Mouse (Mus musculus) kidney, embryonic 16.5 days (tissue): ENCODE data around the gene Als2. TPM values are rescaled to one million over a fixed set of nuclear protein-coding genes. Genes with fewer than 3 reads are reported as not detected.

Source experiments
- ATAC-seq: fragments of 200-750 bp; cut with Nextera tagmentation; 2 replicates; pipeline ENCODE4 v1.8.0; 2017; ENCODE audit warnings: moderate TSS enrichment; ENCODE audit not compliant: low FRiP score, low TSS enrichment
- H3K27ac ChIP-seq: fragments of 300-500 bp; sonication (generic); 2 replicates; pipeline ENCODE4 v1.5.1; 2014; ENCODE audit warnings: low read length
- H3K27me3 ChIP-seq: fragments of 300-500 bp; sonication (generic); 2 replicates; pipeline ENCODE4 v1.6.1; 2014; ENCODE audit warnings: low read length, control low read depth, mixed read lengths; ENCODE audit not compliant: insufficient read depth
- H3K36me3 ChIP-seq: fragments of 300-500 bp; sonication (generic); 2 replicates; pipeline ENCODE4 v1.6.1; 2014; ENCODE audit warnings: low read length, control low read depth, mixed read lengths; ENCODE audit not compliant: insufficient read depth
- H3K4me1 ChIP-seq: fragments of 300-500 bp; sonication (generic); 2 replicates; pipeline ENCODE4 v1.6.1; 2014; ENCODE audit warnings: low read length, control low read depth, mixed read lengths; ENCODE audit not compliant: insufficient read depth
- H3K4me2 ChIP-seq: fragments of 300-500 bp; sonication (generic); replicated peaks from 2 replicates; pipeline ENCODE4 v1.6.1; 2014; ENCODE audit warnings: low read depth, low read length
- H3K4me3 ChIP-seq: fragments of 300-500 bp; sonication (generic); 2 replicates; pipeline ENCODE4 v1.5.1; 2014; ENCODE audit warnings: mild to moderate bottlenecking, low read length
- H3K9ac ChIP-seq: fragments of 300-500 bp; sonication (generic); replicated peaks from 2 replicates; pipeline ENCODE4 v1.6.1; 2014; ENCODE audit warnings: low read length
- H3K9me3 ChIP-seq: fragments of 300-500 bp; sonication (generic); 2 replicates; pipeline ENCODE4 v1.6.1; 2016; ENCODE audit warnings: low read length, control low read depth
- WGBS: fragments of 180-500 bp; shearing (Covaris S2); extraction: QIAGEN DNeasy Blood & Tissue Kit; methylation state at CpG from one replicate; pipeline ENCODE4 v1.1.7; 2014; 5-methylcytosine and 5-hydroxymethylcytosine counted together
- polyA plus RNA-seq: library from polyadenylated mRNA; unstranded; fragments of >200 nt; fragmentation: Nextera tagmentation; extraction: Ambion mirVana; gene quantifications from 2 replicates; pipeline ENCODE4 v1.2.1, GENCODE M21; 2015

Gene Als2
- polyA plus RNA-seq, 1 experiment from 2014 or later: 12.4 TPM

DNA sequence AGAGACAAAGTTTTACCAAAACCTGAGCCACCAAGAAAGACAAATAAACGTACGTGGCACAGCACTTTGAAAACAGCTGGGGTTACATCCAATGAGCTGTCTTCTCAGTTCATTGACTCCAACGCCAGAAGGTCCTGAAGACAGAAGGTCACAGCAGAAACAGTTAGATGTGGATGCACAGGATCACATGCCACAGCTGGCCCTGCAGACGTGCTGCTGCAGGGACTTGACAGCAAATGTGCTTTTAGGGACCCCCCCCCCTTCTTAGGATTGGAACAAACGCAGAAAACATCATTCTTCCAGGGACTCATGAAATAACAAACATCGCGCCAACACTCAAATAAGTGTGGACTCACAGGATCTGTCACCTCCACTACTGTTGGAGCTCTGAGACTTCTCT, 108.2 kb downstream of the Als2 start:
- WGBS: 43% methylated on average over 7 of the region's 7 CpGs
- H3K36me3 ChIP-seq: no peaks in the 10 kb centered on the region
- H3K9ac ChIP-seq: no peak overlapping the region
- no peaks in the 10 kb centered on the region for H3K27me3 ChIP-seq
- H3K27ac ChIP-seq: no peak overlapping the region
- H3K4me2 ChIP-seq: no peak overlapping the region
- no peak overlapping the region for H3K4me3 ChIP-seq
- no peaks in the 10 kb centered on the region for H3K9me3 ChIP-seq
- H3K4me1 ChIP-seq: no peaks in the 10 kb centered on the region
- ATAC-seq: no peak

DNA sequence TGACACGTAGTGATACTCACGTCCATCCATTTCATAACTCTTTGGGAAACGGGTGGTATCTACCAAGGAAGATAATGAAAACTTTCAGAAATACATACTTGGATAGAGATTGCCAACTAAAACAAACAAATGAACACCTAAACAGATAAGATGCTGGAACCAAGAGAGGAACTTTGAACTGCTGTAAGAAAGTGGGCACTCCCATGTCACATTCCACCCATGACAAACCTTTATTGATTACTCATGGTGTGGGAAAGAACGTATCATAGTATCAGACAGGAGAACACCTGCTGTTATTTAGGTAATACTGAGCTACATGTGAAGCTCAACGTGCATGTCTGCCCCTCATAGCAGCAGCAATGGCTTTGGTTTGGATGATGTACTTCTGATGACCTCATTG, 111.5 kb downstream of the Als2 start:
- ATAC-seq: no peak

DNA sequence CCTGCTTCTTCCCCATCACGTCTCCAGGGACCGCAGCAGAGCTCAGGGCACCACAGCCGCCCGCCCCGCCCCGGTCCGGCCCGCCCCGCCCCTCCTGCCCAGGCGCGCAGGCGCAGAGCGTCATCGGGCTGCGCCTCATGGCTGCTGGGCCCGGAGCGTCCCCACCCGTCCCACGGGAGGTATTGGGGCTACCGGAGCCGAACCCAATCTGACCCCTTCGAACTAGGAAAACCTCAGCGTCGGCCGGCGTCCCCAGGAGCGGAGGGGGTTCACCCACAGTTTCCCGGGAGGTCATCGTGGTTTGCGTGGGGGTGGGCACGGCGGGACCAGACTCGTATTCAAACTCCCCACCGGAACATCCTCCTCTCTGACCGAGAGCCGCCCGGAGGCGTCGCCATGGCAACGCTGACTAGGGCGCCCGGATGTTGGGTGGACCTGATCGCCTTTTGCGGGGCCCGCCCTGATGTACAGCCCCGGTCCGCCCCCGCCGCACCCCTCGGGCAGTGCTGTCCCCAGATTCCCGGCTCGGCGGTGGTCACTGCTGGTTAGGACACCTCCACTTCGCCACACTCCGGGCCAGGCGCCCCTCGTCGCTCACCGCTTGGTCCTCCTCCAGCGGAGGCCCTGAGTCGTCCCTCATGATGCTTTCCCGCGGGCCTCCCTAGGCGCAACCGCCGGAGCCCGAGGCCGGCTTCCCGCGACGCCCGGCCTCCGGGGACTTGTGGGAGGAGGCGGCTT, 117.1 kb downstream of the Als2 start, which contains the start of gene Tmem237:
Gene Tmem237 (minus strand): TSS at position 689 of the 738 bp plus-strand sequence.
- peaks cover 10% of the 10 kb centered on the region; the same call in 1 of the 2 replicates for H3K4me1 ChIP-seq
- no peaks in the 10 kb centered on the region for H3K9me3 ChIP-seq
- H3K27me3 ChIP-seq: no peaks in the 10 kb centered on the region
- peak; percentile 98 for ATAC-seq
- peak within 1 kb of the TSS; percentile 85 for H3K4me3 ChIP-seq
- peak within 1 kb of the TSS; percentile 94 for H3K9ac ChIP-seq
- H3K4me2 ChIP-seq: peak within 1 kb of the TSS; percentile 94
- peak within 1 kb of the TSS; percentile 78 for H3K27ac ChIP-seq
- no peaks in the 10 kb centered on the region for H3K36me3 ChIP-seq
- under 1% methylated on average over 73 of the region's 74 CpGs for WGBS

More for the DNA sequence above, 111.5 kb downstream of the Als2 start:
- H3K4me1 ChIP-seq: peaks cover 1% of the 10 kb centered on the region; the same call in 1 of the 2 replicates
- H3K27me3 ChIP-seq: no peaks in the 10 kb centered on the region
- no peak overlapping the region for H3K4me3 ChIP-seq
- H3K9me3 ChIP-seq: no peaks in the 10 kb centered on the region
- H3K4me2 ChIP-seq: no peak overlapping the region
- no peak overlapping the region for H3K27ac ChIP-seq
- 78% methylated on average over 5 of the region's 5 CpGs for WGBS
- no peaks in the 10 kb centered on the region for H3K36me3 ChIP-seq
- H3K9ac ChIP-seq: no peak overlapping the region

Other genes with a start within 250 kb of the Als2 start
- gene C2cd6, start 142.3 kb downstream of the Als2 start, polyA plus RNA-seq: not detected in 2 replicates
- 42.0 and 42.6 TPM in 2 replicates for gene Tmem237, start 116.8 kb downstream of the Als2 start, polyA plus RNA-seq
- gene Mpp4, start 73.8 kb downstream of the Als2 start, polyA plus RNA-seq: 0.48 and 0.65 TPM in 2 replicates
- gene Cdk15, start 19.7 kb upstream of the Als2 start, polyA plus RNA-seq: 0.76 and 1.4 TPM in 2 replicates
- 16.0 and 18.2 TPM in 2 replicates for gene Fzd7, start 245.2 kb upstream of the Als2 start, polyA plus RNA-seq